Mouse (Mus musculus) CD4-positive naive resting alpha-beta T cell, adult 76 days (primary cell): ENCODE data around the gene Tm9sf1. TPM values are rescaled to one million over a fixed set of nuclear protein-coding genes. Genes with fewer than 3 reads are reported as not detected.

Experiments used
- total RNA-seq: library from RNA; stranded (reverse); gene quantifications from one replicate; pipeline ENCODE4 v1.2.4, GENCODE M21; 2023

Tm9sf1 gene
- 41.9 TPM for total RNA-seq

DNA sequence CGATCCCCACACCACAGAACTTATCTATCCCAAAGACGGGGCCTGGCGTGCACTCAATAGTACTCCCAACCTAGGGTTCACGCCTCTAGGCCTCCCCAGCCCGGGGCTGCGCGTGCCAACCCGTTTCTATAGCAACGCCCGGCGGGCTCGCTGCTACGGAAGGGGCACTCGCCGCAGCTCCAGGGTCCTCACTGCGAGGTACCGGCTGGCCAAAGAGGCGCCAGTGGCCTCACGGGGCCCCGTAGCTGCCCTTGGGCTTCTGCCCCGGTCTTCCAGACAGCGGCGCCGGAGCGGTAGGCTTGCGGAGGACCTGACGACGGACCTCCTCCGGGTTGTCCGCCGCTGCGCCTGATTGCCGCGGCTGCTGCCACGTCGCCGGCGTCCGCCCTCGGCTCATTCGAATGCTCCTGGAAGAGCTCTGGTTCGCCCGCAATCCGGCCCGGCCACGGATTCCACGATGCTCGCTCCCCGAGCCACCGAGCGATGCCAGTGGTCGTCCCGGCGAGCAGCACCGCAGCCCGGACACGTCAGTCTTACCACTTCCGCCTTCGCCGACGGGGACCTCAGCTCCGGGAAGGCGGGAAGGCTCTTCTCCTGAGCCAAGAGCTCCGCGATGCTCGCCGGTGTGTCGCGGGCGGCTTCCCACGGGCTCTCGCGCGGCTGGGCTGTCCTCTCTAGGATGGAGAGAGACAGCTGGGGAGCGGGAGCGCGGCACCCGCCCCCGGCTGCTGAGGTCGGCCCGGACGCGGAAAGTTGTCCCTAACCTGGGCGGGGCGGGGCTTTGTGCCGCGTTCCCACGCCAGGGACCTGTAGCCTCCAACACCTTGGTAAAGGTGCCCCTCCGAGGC, at the start of gene Tm9sf1:
Gene Tm9sf1, minus strand, starts transcription at position 747 of the 848 bp plus-strand sequence.

DNA sequence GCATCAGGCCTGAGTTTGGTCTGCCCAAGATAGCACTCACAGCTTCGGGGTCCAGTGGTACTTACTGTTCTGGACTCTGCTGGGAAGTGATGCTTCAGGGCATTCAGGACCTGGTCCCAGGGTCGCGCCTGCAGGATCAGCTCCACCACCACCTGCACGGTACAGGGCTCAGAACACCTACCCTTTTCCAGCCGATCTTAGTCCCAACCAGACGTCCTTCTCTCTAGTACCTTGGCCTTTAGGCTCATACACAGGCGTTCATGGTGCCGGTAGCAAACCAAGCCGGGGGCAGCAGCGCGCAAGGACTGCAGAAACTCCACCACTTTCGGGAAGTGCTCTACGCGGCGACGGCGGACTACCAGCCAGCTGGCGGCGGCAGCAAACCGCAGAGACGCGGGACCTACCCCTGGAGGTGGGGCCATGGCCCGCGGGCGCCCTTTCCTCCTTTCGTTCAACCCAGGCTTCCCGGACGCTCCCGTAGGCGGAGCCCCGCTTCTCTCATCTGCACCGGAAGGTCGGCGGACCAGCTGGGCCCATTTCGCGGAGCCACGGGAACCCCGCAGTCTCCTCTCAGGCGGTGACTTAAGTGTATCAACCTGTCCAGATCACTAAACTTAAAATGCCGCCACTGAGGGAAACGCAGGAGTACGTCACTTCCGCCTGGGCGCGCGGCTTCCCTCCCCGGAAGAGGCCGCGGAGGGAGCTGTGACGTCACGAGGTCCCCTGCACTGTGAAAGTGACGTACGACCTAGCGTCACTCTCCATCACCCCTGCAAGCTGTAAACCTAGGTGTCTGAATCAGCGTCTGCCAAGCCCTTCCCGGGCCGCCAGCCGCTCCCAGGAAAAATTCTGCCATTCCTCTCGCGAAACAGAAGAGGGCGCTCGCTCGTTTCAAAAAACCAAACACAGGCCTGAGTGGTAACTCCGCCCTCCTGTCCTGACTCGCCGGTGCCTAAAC, 37.8 kb upstream of the Tm9sf1 start, which contains the start of gene Tinf2:
Gene Tinf2, minus strand, starts transcription at position 661 of the 958 bp plus-strand sequence.

DNA sequence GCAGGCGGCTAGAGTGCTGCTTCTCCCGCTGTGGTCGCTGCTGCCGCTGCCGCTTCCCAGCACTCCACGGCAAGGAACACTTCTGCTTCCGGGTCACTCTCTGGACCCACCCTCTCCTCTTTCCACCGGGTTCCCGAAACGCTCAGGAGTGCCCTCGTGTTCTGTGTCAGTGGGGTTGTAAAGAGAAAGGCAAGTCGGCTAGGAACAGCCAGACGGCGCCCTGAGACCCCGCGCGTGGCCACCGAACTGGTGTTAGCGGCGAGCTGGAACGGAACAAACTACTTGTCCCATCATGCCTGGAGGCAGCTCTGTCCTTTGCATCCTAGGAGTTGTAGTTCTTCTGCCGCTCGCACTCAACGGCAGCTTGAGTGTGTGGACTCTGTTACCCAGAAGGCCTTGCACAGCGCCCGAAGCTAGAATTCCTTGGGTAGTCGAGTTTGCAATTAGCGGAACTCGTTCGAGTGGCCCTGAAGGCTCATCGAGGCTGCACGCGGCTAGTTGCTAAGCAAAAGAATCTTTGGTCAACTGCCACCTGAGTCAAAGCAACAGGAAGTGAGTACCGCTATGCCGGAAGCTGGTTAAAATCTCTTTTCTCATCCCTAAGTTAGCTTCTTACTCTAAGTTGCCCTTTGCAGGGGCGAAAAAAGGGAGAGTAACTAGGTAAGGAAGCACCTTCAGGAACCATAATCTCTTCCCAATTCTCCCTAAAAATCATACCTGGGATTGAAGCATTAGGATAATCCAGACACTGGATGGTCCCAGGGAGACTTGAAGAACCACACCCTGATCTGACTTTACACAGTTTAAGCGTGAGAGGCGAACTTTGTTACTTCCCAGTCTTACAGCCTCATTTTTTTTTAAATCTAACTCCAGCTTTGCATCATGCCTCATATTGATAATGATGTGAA, 28.5 kb upstream of the Tm9sf1 start, which contains the start of the genes Gmpr2 and Nedd8:
Gene Gmpr2, plus strand, starts transcription at position 109 of the 908 bp plus-strand sequence.
Gene Nedd8, minus strand, starts transcription at position 292 of the 908 bp plus-strand sequence.

DNA sequence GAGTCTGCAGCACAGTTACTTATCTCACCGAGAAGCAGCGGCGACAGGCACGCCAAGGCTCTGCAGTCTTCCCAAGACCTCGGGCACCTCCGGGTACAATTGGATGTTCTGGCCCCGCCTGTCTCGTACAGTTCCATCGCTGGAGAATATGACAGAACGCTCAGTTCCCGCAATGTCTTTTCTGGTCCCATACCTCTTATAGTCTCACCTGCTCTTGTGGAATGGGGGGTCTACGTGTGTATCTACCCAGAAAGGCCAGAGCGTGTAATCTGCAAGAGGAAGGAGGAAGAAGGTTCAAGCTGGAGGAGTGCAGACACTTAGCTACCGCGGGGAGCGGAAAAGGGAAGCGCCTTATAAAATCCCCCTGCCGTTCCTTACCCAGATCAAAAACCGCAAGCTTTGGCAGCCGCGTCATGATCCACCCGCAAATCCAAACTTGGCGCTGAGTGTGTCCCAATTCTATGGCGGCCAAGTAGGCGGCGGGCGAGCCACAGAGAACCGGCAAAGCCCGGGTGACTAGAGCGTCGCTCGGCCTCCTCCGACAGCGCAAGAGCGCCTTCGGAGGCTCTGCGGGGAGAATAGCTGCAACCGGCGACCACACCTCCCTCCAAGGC, 16.5 kb upstream of the Tm9sf1 start, which contains the start of gene Mdp1:
Gene Mdp1, minus strand, starts transcription at position 549 of the 614 bp plus-strand sequence.

DNA sequence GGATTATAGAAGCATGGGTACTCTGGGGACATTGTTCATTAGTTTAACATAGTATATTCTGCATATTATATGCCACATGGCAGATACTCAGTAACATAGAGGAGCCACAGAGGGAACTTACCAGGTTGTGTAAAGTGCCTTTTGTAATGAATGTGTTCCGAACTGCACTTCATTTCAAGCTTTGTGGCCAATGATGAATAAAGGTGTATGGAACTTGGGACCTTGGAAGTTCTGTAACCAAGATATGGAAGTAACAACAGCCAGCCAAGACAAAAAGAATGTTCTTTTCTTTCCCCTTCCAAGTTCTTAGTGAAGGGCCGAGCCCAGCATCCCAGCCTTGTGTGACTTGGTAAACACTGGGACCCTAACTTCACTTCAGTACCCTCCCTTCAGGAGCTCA, 6.3 kb upstream of the Tm9sf1 start, which contains the start of gene Tssk4:
Gene Tssk4, plus strand, starts transcription at position 301 of the 400 bp plus-strand sequence.

DNA sequence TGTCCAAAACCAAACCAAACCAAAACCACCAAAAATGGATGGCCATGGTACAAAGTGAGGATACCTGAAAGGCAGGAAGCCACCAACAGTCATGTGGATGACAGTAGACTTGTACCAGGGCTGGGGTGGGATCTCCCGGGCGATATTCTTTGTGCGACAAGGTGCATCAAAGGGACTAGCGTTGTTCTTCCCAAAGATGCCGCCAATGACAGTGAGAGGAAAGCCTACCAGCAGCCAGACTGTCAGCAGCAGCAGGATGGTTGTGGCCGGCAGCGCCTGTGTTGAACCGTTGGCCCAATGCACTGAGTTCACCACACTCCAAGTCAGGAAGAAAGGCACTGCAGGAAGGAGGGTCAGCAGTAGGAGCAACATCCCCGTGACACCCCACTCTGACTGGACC, 5.8 kb downstream of the Tm9sf1 start, which contains the start of gene Gm49378:
Gene Gm49378, minus strand, starts transcription at position 101 of the 400 bp plus-strand sequence.

DNA sequence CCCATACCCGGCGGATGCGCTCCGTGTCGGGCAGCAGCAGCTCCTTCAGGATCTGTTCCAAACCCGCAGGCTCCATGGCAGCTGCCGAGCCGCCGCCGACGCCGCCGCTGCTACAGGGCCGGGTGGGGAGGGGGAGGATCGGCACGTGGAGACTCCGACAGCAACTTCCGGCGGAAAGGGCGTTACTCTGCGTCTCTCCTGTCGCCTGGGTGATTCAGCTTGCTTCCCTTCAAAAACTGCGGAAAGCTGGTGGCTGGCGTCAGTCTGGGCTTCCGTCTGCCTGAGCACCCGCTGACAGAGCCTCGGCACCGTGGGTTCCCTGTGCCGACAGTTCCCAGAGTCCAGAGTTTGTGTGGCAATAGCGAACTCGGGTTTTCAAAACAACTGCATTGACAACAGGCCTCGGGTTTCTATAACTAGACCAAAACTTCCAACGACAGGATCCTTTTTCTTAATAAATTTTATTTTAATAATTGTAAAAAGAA, 8.0 kb downstream of the Tm9sf1 start, which contains the start of gene Ipo4:
Gene Ipo4, minus strand, starts transcription at position 435 of the 485 bp plus-strand sequence.

DNA sequence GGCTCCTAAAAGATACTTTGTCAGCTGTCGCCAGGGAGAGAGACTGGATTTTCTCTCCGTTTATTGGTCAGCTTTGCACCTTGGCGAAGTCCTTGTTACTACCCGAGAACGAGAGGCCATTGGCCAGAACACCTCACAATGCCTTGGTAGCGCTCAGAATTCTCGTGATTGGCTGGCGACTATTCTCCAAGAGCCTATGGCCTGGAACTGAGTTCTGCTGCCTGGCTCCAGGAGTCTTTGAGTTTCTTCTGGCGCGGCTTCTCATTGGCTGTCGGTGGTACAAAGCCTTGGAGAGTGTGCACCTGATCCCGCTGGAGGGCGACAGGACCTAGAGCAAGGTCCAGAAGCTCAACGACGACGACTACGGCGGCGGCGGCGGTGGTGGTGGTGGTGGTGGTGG, 25.8 kb downstream of the Tm9sf1 start, which contains the start of gene Rec8:
Gene Rec8, plus strand, starts transcription at position 216 of the 400 bp plus-strand sequence.

DNA sequence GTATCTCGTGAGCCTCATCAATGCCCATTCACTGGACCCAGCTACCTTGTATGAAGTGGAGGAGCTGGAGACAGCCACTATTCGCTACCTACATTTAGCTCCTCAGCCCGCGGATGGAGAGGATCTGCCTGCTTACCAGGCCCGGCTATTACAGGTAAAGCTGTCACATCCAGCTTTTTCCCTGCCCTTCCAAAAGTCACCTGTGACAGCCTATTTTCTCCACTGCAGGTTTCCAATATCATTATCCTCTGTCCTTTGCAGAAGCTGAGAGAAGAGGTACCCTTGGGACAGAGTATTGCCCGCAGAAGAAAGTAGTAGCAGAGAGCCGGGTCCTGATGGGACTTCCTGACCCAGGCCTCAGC, 40.4 kb downstream of the Tm9sf1 start, which contains the start of gene Irf9:
Gene Irf9, plus strand, starts transcription at position 301 of the 362 bp plus-strand sequence.

DNA sequence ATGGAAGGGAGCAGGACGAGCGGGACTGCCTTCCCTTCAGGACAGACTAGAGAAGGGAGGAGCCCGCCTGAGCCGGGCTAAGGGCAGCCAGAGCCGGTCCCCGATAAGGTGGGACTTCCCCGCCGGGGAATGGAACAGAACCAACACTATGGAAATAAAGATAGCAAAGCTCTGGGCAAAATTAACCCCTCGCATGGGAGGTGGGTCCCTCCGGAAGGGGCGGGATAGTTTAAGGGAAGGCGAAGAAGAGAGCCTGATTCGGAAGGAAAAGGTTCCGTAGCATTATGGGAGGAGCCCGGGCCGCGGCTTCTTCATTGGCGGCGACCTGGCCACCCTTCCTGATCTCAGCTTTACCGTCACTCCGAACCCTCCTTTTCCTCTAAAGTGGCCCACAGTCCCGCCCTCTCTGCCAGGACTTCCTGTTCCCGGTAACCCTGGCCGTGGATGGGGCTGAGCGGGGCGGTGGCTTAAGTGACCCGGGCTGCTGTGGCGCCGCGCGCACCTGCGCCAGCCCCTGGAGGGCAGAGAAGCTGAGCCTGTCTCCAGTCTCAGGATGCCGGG, 52.2 kb downstream of the Tm9sf1 start, which contains the start of gene Rnf31:
Gene Rnf31, plus strand, starts transcription at position 378 of the 561 bp plus-strand sequence.

DNA sequence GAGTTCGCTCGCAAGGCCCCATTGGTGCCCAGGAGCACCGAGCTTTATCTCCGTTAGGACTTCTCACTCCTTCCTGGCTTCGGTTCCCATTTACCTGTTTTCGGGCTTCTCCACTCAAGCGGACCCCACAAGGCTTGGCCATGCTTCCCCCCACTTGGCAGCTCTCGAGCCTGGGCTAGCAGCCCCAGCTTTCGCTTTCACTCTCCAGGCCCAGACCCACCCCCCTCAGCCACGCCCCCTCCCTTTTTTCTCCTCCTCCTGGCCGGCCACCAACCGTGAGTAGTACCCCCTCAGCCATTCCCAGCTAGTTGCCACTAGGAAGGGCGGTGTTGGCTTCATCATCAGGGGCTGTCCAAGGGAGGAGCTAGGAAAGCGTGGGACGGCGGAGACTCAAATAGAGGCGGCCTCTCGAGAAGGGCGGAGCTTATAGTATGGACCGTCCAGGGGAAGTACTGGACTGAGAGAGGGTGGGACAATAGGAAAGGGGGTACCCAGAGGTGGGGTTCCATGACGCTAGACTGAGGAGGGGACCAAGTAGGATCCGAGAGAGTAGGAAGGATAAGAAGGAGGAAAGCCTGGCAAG, 52.8 kb downstream of the Tm9sf1 start, which contains the start of gene Psme2:
Gene Psme2, minus strand, starts transcription at position 366 of the 583 bp plus-strand sequence.

Other genes with a start within 250 kb of the Tm9sf1 start
- gene Dhrs4, start 165.0 kb downstream of the Tm9sf1 start, total RNA-seq, result 19.3 TPM
- gene Carmil3, start 153.2 kb downstream of the Tm9sf1 start, total RNA-seq, result 1.2 TPM
- gene Cpne6, start 133.4 kb downstream of the Tm9sf1 start, total RNA-seq, result not detected
- gene Nrl, start 118.8 kb downstream of the Tm9sf1 start, total RNA-seq, result not detected
- 16.6 TPM for gene Pck2, start 103.5 kb downstream of the Tm9sf1 start, total RNA-seq
- gene Dcaf11, start 83.8 kb downstream of the Tm9sf1 start, total RNA-seq, result 83.2 TPM
- gene A730061H03Rik, start 83.4 kb downstream of the Tm9sf1 start, total RNA-seq, result 5.8 TPM
- not detected for gene Fitm1, start 68.2 kb downstream of the Tm9sf1 start, total RNA-seq
- gene Psme1, start 65.7 kb downstream of the Tm9sf1 start, total RNA-seq, result 254 TPM
- gene Emc9, start 58.5 kb downstream of the Tm9sf1 start, total RNA-seq, result 10.6 TPM
- gene Psme2, start 52.7 kb downstream of the Tm9sf1 start, total RNA-seq, result 367 TPM
- gene Rnf31, start 52.1 kb downstream of the Tm9sf1 start, total RNA-seq, result 55.8 TPM
- 97.6 TPM for gene Irf9, start 40.2 kb downstream of the Tm9sf1 start, total RNA-seq
- gene Rec8, start 25.8 kb downstream of the Tm9sf1 start, total RNA-seq, result 1.8 TPM
- 63.6 TPM for gene Ipo4, start 7.8 kb downstream of the Tm9sf1 start, total RNA-seq
- 2.5 TPM for gene Gm49378, start 5.9 kb downstream of the Tm9sf1 start, total RNA-seq
- 2.6 TPM for gene Tssk4, start 6.4 kb upstream of the Tm9sf1 start, total RNA-seq
- 34.6 TPM for gene Mdp1, start 16.7 kb upstream of the Tm9sf1 start, total RNA-seq
- 17.4 TPM for gene Gmpr2, start 28.1 kb upstream of the Tm9sf1 start, total RNA-seq
- gene Nedd8, start 28.3 kb upstream of the Tm9sf1 start, total RNA-seq, result 119 TPM
- 117 TPM for gene Tinf2, start 38.0 kb upstream of the Tm9sf1 start, total RNA-seq
- 2.0 TPM for gene Tgm1, start 70.1 kb upstream of the Tm9sf1 start, total RNA-seq
- 84.1 TPM for gene Rabggta, start 78.5 kb upstream of the Tm9sf1 start, total RNA-seq
- gene Dhrs1, start 101.9 kb upstream of the Tm9sf1 start, total RNA-seq, result 16.3 TPM
- gene Nop9, start 101.9 kb upstream of the Tm9sf1 start, total RNA-seq, result 28.8 TPM
- gene Cideb, start 114.7 kb upstream of the Tm9sf1 start, total RNA-seq, result not detected
- gene Ltb4r2, start 117.6 kb upstream of the Tm9sf1 start, total RNA-seq, result not detected
- not detected for gene Ltb4r1, start 122.2 kb upstream of the Tm9sf1 start, total RNA-seq
- gene Adcy4, start 140.3 kb upstream of the Tm9sf1 start, total RNA-seq, result not detected
- 56.5 TPM for gene Ripk3, start 145.1 kb upstream of the Tm9sf1 start, total RNA-seq
- gene Nfatc4, start 179.3 kb upstream of the Tm9sf1 start, total RNA-seq, result not detected
- 0.50 TPM for gene Nynrin, start 210.2 kb upstream of the Tm9sf1 start, total RNA-seq
- not detected for gene Cbln3, start 240.6 kb upstream of the Tm9sf1 start, total RNA-seq
- gene Khnyn, start 241.1 kb upstream of the Tm9sf1 start, total RNA-seq, result 65.3 TPM